Mouse (Mus musculus): ENCODE measurements around the gene Cyb5r1. TPM values are rescaled to one million over a fixed set of nuclear protein-coding genes. Genes with fewer than 3 reads are reported as not detected.

The Cyb5r1 gene
- 9.0 and 9.2 TPM in 2 replicates for polyA plus RNA-seq (2014; fragmentation: Nextera tagmentation; extraction: Ambion mirVana)

DNA sequence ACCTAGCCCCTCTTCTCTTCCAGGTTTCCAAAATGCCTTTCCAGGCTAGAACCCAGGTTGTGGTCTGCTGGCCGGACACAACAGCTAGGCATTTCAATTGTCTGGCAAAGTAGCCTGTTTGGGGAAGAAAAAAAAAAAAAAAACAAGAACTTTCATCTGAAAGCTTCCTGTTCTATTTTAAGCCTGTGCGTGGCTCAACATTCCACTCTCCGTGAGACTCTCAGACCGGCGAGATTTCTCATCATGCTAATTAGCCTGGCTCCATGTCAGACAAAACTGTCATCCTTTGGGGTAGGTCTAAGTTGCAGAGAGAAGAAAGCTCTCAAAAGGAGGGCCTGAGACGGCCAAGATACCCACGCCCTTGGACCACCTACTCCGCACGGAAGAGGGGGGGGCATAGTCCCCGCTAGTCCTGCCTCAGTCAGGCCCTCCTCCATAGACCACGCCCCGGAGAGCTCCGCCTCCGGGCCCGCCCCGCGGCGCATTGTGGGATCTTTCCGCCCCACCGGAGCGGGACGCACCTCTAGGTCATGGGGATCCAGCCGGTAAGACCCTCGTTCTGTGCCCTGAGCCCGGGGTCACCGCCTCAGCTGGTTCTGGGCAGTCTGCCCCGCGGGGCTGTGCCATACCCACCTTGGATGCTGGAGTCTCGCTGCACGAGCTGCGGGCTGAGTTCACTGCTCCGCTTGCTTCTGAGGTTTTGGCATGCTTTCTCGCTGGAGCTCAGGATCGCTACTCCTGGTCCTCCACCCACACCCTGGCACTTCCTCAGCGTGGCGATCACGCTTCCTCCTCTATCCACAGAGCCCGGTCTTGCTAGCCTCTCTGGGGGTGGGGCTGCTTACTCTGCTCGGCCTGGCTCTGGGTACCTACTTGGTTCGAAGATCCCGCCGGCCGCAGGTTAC, at the start of gene Cyb5r1:
Cyb5r1 (plus strand) TSS at position 51 of the 905 bp plus-strand sequence.
- peak within 1 kb of the TSS; percentile 70 for H3K4me3 ChIP-seq (replicated peaks; ENCODE audit: low read depth, low read length)
- DNase-seq = peak; percentile 82
- WGBS = 2% methylated on average over 43 of the region's 43 CpGs
- H3K27ac ChIP-seq (replicated peaks; ENCODE audit: low read depth, low read length) = 0 out of 2 replicates have a peak within 1 kb of the TSS, but pooled peaks have one; percentile 32
- H3K4me1 ChIP-seq (ENCODE audit: control insufficient read depth, insufficient read depth, low read length) = 0 out of 2 replicates have a peak, but pooled peaks cover 4% of the 10 kb centered on the region
- peak within 1 kb of the TSS; percentile 65 for H3K9ac ChIP-seq (replicated peaks; ENCODE audit: low read length)
- no peaks in the 10 kb centered on the region for H3K27me3 ChIP-seq (ENCODE audit: control insufficient read depth, insufficient read depth, low read length)
- no peaks in the 10 kb centered on the region for H3K9me3 ChIP-seq (ENCODE audit: control insufficient read depth, low read length)
- H3K4me2 ChIP-seq (ENCODE audit: low read length) = peak within 1 kb of the TSS; percentile 75
- H3K36me3 ChIP-seq (ENCODE audit: control insufficient read depth, insufficient read depth, low read length) = 0 out of 2 replicates have a peak, but pooled peaks cover 10% of the 10 kb centered on the region
- ATAC-seq (ENCODE audit: low FRiP score, low TSS enrichment) = peak; percentile 89

DNA sequence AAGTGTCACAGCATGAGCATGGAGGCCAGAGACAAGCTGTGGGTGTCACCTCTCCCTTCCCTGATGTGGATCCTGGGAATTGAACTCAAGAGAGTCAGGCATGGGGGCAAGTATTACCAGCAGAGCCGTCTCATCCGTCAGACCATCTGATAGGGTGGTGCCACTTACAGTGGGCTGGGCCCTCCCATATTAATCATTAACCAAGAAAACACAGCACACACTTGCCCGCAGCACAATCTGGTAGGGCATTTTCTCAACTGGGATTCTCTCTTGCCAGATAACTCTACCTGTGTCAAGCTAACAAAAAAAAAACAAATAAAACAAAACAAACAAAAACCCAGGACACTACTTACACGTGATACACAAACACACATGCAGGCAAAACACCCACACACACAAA, 47.9 kb upstream of the Cyb5r1 start:
- H3K27ac ChIP-seq (replicated peaks; ENCODE audit: low read depth, low read length) = no peak overlapping the region
- no peaks in the 10 kb centered on the region for H3K27me3 ChIP-seq (ENCODE audit: control insufficient read depth, insufficient read depth, low read length)
- ATAC-seq (ENCODE audit: low FRiP score, low TSS enrichment) (no peak), DNase-seq (no peak)
- no peak overlapping the region for H3K4me2 ChIP-seq (ENCODE audit: low read length)
- WGBS = 96% methylated on average over 4 of the region's 4 CpGs
- H3K9ac ChIP-seq (replicated peaks; ENCODE audit: low read length) = no peak overlapping the region
- peaks cover 11% of the 10 kb centered on the region for H3K4me1 ChIP-seq (ENCODE audit: control insufficient read depth, insufficient read depth, low read length)
- H3K36me3 ChIP-seq (ENCODE audit: control insufficient read depth, insufficient read depth, low read length) = peaks cover 62% of the 10 kb centered on the region
- H3K9me3 ChIP-seq (ENCODE audit: control insufficient read depth, low read length) = no peaks in the 10 kb centered on the region
- H3K4me3 ChIP-seq (replicated peaks; ENCODE audit: low read depth, low read length) = no peak overlapping the region

DNA sequence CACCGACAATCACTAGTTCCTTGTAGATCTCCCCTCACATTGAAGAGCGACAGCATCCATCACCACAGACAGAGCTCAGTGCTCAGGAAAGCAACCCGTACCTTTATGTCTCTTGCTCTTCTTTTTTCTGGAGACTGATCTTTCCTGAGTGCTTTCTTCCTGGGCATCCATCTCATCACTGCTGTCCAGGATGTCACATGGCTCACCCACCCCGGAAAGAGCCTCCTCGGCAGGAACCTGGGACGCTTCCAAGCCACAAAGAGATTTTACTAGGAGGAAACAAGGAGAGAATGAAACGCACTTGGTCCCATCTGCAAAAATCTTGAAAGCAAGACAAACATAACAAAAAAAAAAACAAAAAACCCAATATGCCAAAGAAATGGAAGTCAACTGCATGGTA, 44.7 kb upstream of the Cyb5r1 start:
- ATAC-seq (ENCODE audit: low FRiP score, low TSS enrichment) = no peak
- 89% methylated on average over 7 of the region's 7 CpGs for WGBS
- Histone ChIP-seq H3K9me3 (ENCODE audit: control insufficient read depth, low read length) (no peaks in the 10 kb centered on the region), H3K9ac (replicated peaks; ENCODE audit: low read length) (no peak overlapping the region), H3K4me1 (ENCODE audit: control insufficient read depth, insufficient read depth, low read length) (peaks cover 11% of the 10 kb centered on the region), H3K27me3 (ENCODE audit: control insufficient read depth, insufficient read depth, low read length) (no peaks in the 10 kb centered on the region), H3K27ac (replicated peaks; ENCODE audit: low read depth, low read length) (no peak overlapping the region), H3K4me3 (replicated peaks; ENCODE audit: low read depth, low read length) (peak overlapping the region; percentile 93), H3K36me3 (ENCODE audit: control insufficient read depth, insufficient read depth, low read length) (peaks cover 31% of the 10 kb centered on the region), H3K4me2 (ENCODE audit: low read length) (peak overlapping the region; percentile 73)
- no peak for DNase-seq

DNA sequence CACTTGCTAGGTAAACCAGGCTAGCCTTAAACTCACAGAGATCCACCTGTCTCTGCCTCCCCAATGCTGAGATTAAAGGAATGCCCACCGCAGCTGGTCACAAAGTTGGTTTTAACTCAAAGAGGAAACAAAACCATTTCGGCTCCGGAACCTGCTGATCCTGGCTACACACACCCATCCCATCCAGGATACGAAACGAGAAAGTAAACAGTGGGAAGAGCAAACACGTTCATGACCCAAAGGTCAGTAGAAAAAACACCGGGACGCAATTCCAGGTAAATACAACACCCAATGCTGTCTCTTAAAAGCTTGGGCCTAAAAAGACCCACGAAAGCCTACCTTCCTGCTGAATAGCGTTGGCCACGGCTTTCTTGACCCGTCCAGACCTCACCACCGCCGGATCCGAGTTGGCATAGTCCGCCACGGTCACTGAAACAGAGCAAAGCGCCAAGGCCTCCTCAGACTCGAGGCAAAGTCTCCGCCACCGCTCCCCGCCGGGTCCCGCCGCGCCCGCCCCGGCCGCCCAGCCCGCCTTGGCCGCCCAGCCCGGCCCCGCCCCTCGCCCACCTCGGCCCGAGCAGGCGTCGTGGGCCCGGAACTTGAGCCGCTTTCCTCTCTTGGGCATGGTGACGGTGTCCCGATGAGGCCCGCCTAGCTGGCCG, 44.0 kb upstream of the Cyb5r1 start:
- peak; percentile 8 for DNase-seq
- H3K9me3 ChIP-seq (ENCODE audit: control insufficient read depth, low read length) = no peaks in the 10 kb centered on the region
- 2% methylated on average over 44 of the region's 44 CpGs for WGBS
- H3K27ac ChIP-seq (replicated peaks; ENCODE audit: low read depth, low read length) = peak overlapping the region; percentile 84
- peaks cover 24% of the 10 kb centered on the region for H3K36me3 ChIP-seq (ENCODE audit: control insufficient read depth, insufficient read depth, low read length)
- H3K27me3 ChIP-seq (ENCODE audit: control insufficient read depth, insufficient read depth, low read length) = no peaks in the 10 kb centered on the region
- peak; percentile 85 for ATAC-seq (ENCODE audit: low FRiP score, low TSS enrichment)
- H3K4me1 ChIP-seq (ENCODE audit: control insufficient read depth, insufficient read depth, low read length) = peaks cover 11% of the 10 kb centered on the region
- peak overlapping the region; percentile 93 for H3K4me3 ChIP-seq (replicated peaks; ENCODE audit: low read depth, low read length)
- peak overlapping the region; percentile 90 for H3K9ac ChIP-seq (replicated peaks; ENCODE audit: low read length)
- peak overlapping the region; percentile 73 for H3K4me2 ChIP-seq (ENCODE audit: low read length)

DNA sequence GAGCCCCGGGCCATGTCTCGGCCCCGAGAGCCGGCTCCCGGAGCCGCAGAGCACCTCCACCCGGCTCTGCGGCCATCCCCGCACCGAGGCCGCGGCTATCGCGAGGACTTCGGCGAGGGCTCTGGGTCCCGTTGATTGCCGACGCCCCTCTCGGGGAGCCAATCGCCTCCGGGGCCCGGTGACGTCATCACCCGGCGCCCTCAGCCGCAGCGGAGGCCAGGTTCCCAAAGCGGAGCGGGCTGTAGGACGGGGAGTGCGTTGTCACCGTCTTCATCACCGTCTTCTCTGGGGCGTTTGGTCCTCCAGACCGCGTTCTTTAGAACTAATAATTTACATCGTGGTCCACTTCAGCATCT, 43.5 kb upstream of the Cyb5r1 start, which contains the start of gene Tmem183a:
Tmem183a (minus strand) TSS at position 123 of the 356 bp plus-strand sequence.
- H3K9me3 ChIP-seq (ENCODE audit: control insufficient read depth, low read length) = no peaks in the 10 kb centered on the region
- DNase-seq (peak; percentile 99), ATAC-seq (ENCODE audit: low FRiP score, low TSS enrichment) (peak; percentile 97)
- 0% methylated on average over 38 of the region's 38 CpGs for WGBS
- H3K4me2 ChIP-seq (ENCODE audit: low read length) = peak within 1 kb of the TSS; percentile 73
- peak within 1 kb of the TSS; percentile 93 for H3K4me3 ChIP-seq (replicated peaks; ENCODE audit: low read depth, low read length)
- H3K36me3 ChIP-seq (ENCODE audit: control insufficient read depth, insufficient read depth, low read length) = peaks cover 22% of the 10 kb centered on the region
- peaks cover 11% of the 10 kb centered on the region for H3K4me1 ChIP-seq (ENCODE audit: control insufficient read depth, insufficient read depth, low read length)
- peak within 1 kb of the TSS; percentile 90 for H3K9ac ChIP-seq (replicated peaks; ENCODE audit: low read length)
- peak within 1 kb of the TSS; percentile 84 for H3K27ac ChIP-seq (replicated peaks; ENCODE audit: low read depth, low read length)
- H3K27me3 ChIP-seq (ENCODE audit: control insufficient read depth, insufficient read depth, low read length) = no peaks in the 10 kb centered on the region

DNA sequence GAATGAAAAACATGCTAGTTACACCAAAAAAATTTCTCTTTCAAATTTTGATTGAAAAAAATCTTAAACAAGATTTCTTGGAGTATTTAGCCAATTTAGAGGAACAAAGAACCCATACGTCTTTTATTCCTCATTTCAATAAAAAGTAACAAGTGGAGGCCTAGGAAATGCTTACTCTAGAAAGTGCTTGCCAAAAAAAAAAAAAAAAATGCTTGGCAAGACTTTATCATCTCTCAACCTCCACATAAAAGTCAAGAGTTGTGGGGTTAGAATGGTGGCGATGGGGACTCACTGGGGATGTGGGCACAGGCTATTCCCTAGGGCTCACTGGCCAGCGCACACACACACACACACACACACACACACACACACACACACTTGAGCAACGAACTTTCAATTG, 42.2 kb upstream of the Cyb5r1 start:
- H3K9ac ChIP-seq (replicated peaks; ENCODE audit: low read length) = no peak overlapping the region

DNA sequence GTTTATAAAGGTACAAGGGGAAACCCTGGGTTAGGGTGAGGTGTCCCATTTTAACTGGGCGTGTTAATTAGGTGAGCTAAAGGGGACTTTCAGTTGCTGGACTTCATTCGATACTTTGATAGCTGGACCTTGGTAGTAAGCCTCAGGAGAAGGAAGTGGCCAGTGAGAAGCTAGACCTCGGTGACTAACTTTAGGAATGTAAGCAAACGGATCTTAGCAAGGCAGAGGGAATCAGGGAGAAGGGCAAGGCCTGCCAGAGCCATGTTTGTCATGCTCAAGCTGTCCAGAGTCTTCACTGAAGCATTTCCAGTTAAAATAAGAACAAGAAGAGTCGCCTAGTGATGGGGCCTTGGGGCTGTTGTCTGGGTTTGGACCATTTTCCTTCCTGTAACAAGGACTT, 39.9 kb upstream of the Cyb5r1 start:
- WGBS = 70% methylated on average over 5 of the region's 5 CpGs
- no peak overlapping the region for H3K4me2 ChIP-seq (ENCODE audit: low read length)
- no peak overlapping the region for H3K4me3 ChIP-seq (replicated peaks; ENCODE audit: low read depth, low read length)
- H3K9ac ChIP-seq (replicated peaks; ENCODE audit: low read length) = no peak overlapping the region
- H3K36me3 ChIP-seq (ENCODE audit: control insufficient read depth, insufficient read depth, low read length) = no peaks in the 10 kb centered on the region
- H3K27ac ChIP-seq (replicated peaks; ENCODE audit: low read depth, low read length) = no peak overlapping the region
- H3K4me1 ChIP-seq (ENCODE audit: control insufficient read depth, insufficient read depth, low read length) = peaks cover 7% of the 10 kb centered on the region
- DNase-seq (no peak), ATAC-seq (ENCODE audit: low FRiP score, low TSS enrichment) (no peak)
- H3K27me3 ChIP-seq (ENCODE audit: control insufficient read depth, insufficient read depth, low read length) = no peaks in the 10 kb centered on the region
- no peaks in the 10 kb centered on the region for H3K9me3 ChIP-seq (ENCODE audit: control insufficient read depth, low read length)

More for the DNA sequence above, 42.2 kb upstream of the Cyb5r1 start:
- no peak overlapping the region for H3K4me2 ChIP-seq (ENCODE audit: low read length)
- H3K27me3 ChIP-seq (ENCODE audit: control insufficient read depth, insufficient read depth, low read length) = no peaks in the 10 kb centered on the region
- H3K4me1 ChIP-seq (ENCODE audit: control insufficient read depth, insufficient read depth, low read length) = peaks cover 11% of the 10 kb centered on the region
- no peak for DNase-seq
- no peak overlapping the region for H3K4me3 ChIP-seq (replicated peaks; ENCODE audit: low read depth, low read length)
- no peak overlapping the region for H3K27ac ChIP-seq (replicated peaks; ENCODE audit: low read depth, low read length)
- ATAC-seq (ENCODE audit: low FRiP score, low TSS enrichment) = no peak
- peaks cover 13% of the 10 kb centered on the region for H3K36me3 ChIP-seq (ENCODE audit: control insufficient read depth, insufficient read depth, low read length)
- H3K9me3 ChIP-seq (ENCODE audit: control insufficient read depth, low read length) = no peaks in the 10 kb centered on the region
- 81% methylated on average over 4 of the region's 4 CpGs for WGBS

DNA sequence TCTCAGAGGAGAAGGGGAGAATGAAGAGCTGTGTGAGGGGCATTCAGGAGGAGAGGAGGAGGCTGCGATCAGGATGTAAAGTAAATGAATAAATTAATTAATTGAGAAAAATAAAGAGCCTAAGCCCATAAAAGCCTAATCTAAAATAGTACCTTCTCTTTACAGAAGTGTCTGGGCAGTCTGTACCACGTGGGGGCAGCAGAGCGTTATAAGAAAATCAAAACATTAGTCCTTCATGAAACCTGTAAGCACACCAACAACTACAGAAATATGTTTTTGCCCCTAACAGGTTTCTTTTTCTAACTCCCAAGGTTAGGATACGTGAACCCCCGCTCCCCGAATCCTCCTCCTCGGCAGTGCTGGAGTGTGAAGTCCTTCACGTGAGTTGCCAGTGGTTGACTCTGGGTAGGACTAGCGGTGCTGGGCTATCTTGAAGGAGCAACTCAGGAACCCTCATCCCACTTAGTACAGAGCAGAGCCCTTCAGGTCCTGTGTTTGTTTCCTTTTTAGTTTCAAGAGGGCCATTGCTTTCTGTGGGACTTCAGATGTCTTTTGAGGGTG, 36.5 kb upstream of the Cyb5r1 start:
- Histone ChIP-seq H3K9me3 (ENCODE audit: control insufficient read depth, low read length) (no peaks in the 10 kb centered on the region), H3K36me3 (ENCODE audit: control insufficient read depth, insufficient read depth, low read length) (no peaks in the 10 kb centered on the region), H3K27me3 (ENCODE audit: control insufficient read depth, insufficient read depth, low read length) (no peaks in the 10 kb centered on the region), H3K4me3 (replicated peaks; ENCODE audit: low read depth, low read length) (no peak overlapping the region), H3K9ac (replicated peaks; ENCODE audit: low read length) (no peak overlapping the region), H3K4me1 (ENCODE audit: control insufficient read depth, insufficient read depth, low read length) (no peaks in the 10 kb centered on the region), H3K27ac (replicated peaks; ENCODE audit: low read depth, low read length) (no peak overlapping the region), H3K4me2 (ENCODE audit: low read length) (no peak overlapping the region)
- DNase-seq = peak; percentile 78
- no peak for ATAC-seq (ENCODE audit: low FRiP score, low TSS enrichment)
- 57% methylated on average over 9 of the region's 9 CpGs for WGBS

All from midbrain, embryonic 14.5 days (tissue).